Mouse (Mus musculus) frontal cortex, postnatal 36 days (tissue): Measurements from ENCODE around the gene Trio.
A peak's percentile ranks its signal among the peaks of the same experiment; 100 is the strongest.

ENCODE experiments used
- DNase-seq, 2 experiments: peaks; one replicate each; pipeline ENCODE4 v3.0.0; 2022; ENCODE audit warnings: low spot score in 2 of 2

Trio gene

GRCm38 (mm10) chr15:27797480-27798155, 228.0 kb downstream of the Trio start:
- DNase-seq, result peak in 1 of 2 experiments; percentile 47

GRCm38 (mm10) chr15:27796868-27797222, 228.8 kb downstream of the Trio start:
- DNase-seq, result no peak

GRCm38 (mm10) chr15:27795942-27796867, 229.4 kb downstream of the Trio start:
- no peak for DNase-seq

- DNase-seq, result no peak
These were observed 232.4 kb downstream of the Trio start for GRCm38 (mm10) chr15:27793284-27793683.

- no peak for DNase-seq
These were observed 233.2 kb downstream of the Trio start for GRCm38 (mm10) chr15:27792473-27792872.

GRCm38 (mm10) chr15:27791141-27791540, 234.5 kb downstream of the Trio start:
- DNase-seq, result no peak

GRCm38 (mm10) chr15:27790699-27791098, 234.9 kb downstream of the Trio start:
- DNase-seq, result no peak

- no peak for DNase-seq
These were observed 236.3 kb downstream of the Trio start for GRCm38 (mm10) chr15:27789325-27789724.

- peak in 1 of 2 experiments; percentile 71 for DNase-seq
These were observed 237.4 kb downstream of the Trio start for GRCm38 (mm10) chr15:27788122-27788759.

GRCm38 (mm10) chr15:27787151-27787550, 238.5 kb downstream of the Trio start:
- no peak for DNase-seq

- no peak for DNase-seq
These were observed 239.2 kb downstream of the Trio start for GRCm38 (mm10) chr15:27786418-27786817.

GRCm38 (mm10) chr15:27785280-27786001, 240.2 kb downstream of the Trio start:
- no peak for DNase-seq

- DNase-seq, result no peak
These were observed 241.5 kb downstream of the Trio start for GRCm38 (mm10) chr15:27784126-27784563.

GRCm38 (mm10) chr15:27783541-27784125, 242.0 kb downstream of the Trio start:
- DNase-seq, result no peak

- DNase-seq, result no peak
These were observed 242.6 kb downstream of the Trio start for GRCm38 (mm10) chr15:27783092-27783491.

GRCm38 (mm10) chr15:27782383-27783036, 243.1 kb downstream of the Trio start:
- DNase-seq, result no peak

GRCm38 (mm10) chr15:27779827-27780226, 245.8 kb downstream of the Trio start:
- DNase-seq, result no peak

- no peak for DNase-seq
These were observed 246.2 kb downstream of the Trio start for GRCm38 (mm10) chr15:27779398-27779797.

GRCm38 (mm10) chr15:27778256-27778655, 247.4 kb downstream of the Trio start:
- DNase-seq, result no peak

GRCm38 (mm10) chr15:27777455-27778190, 248.0 kb downstream of the Trio start:
- DNase-seq, result no peak
